Mouse (Mus musculus) kidney, adult 2 months (tissue): ENCODE measurements at regions not wholly inside any gene's neighbourhood (a gene's known extent, or its start where the extent isn't known, plus 50 kb on each side); places are given as distances from the start of the nearest gene placed in this dataset.

Experiments used
- CTCF ChIP-seq: fragments of 200-500 bp; conservative IDR thresholded peaks from 2 replicates; pipeline ENCODE4 v1.5.1; 2011; ENCODE audit warnings: low read depth, mild to moderate bottlenecking, control low read depth, low read length, moderate library complexity, mixed read lengths; ENCODE audit not compliant: insufficient read depth, insufficient read length
- POLR2A ChIP-seq: fragments of 200-500 bp; IDR thresholded peaks from one replicate; pipeline ENCODE4 v1.6.1; 2011; ENCODE audit warnings: low read depth, low read length, control low read depth

DNA sequence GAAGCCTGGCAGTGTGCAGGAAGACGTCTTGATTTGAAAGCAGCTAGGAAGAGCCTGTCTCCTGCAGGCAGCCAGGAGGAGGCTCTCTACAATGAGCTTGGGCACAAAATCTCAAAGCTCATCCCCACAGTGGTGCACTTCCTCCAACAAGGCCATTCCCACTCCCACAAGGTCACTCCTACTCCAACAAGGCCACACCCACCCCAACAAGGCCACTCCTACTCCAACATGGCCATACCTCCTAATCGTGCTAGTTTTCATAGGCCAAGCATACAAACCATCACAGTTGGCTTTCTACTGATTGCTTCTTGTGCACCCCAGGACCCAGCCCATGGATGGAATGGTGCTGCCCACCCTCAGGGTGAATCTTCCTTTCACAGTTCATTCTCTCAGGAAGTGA, 223.7 kb downstream of the Matn1 start:
- TF ChIP-seq CTCF (no peak), POLR2A (no peak)
